Mouse (Mus musculus): Measurements from ENCODE around the gene Mast1. TPM values are rescaled to one million over a fixed set of nuclear protein-coding genes. Genes with fewer than 3 reads are reported as not detected.
A peak's percentile ranks its signal among the peaks of the same experiment; 100 is the strongest.

The Mast1 gene
- polyA plus RNA-seq, 1 experiment from 2014 or later: 65.8 TPM

DNA sequence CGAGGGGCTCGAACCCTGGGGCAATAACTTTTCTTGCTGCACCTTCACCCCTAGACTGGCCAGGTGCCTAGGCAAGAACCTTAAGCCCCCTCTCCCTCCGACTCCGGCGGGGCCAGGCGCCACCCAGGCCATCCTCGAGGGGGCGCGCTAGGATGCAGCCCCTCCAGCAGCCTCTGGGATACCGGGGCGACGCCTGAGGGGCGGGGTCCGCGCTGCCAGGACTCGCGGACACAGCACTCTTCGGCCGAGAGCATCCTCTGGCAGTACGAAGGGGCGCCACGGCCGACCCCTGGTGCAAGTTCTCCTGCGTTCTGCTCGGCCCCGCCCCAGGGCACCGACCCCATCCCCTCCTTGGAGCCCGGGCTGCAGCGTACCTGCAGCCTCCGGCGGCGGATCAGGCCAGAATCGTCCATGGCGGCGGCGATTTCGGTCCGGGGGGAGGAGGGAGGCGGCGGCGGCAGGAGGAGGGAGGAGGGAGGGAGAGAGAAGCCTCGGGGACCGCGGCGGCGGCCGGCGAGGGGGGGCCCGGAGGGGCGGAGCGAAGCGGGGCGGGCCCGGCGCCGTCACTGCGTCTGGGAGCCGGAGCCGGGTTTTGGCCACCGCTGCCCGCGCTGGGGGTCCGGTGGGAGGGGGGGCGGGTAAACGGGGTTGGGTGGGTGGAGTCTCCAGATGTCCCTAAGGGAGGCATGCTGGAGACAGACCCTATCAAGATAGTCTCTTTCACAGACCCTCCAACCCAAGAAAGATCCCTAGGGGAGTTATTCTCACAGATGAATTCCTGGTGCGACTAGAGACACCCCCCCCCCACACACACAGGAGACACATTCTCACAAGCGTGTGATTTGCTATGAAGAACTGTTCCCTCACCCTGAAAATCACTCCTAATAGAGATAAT is 8.7 kb upstream of the Mast1 start:
- H3K27ac ChIP-seq (ENCODE audit: low read length): peak overlapping the region; percentile 60
- peaks cover 35% of the 10 kb centered on the region for H3K27me3 ChIP-seq (replicated peaks; ENCODE audit: control insufficient read depth, insufficient read depth, low read length)
- peaks cover 26% of the 10 kb centered on the region for H3K4me1 ChIP-seq (replicated peaks; ENCODE audit: control insufficient read depth, insufficient read depth, low read length)
- no peaks in the 10 kb centered on the region for H3K36me3 ChIP-seq (ENCODE audit: control insufficient read depth, insufficient read depth)
- H3K9me3 ChIP-seq (ENCODE audit: control insufficient read depth, low read length): no peaks in the 10 kb centered on the region
- H3K9ac ChIP-seq (replicated peaks; ENCODE audit: low read depth, low read length): peak overlapping the region; percentile 83
- H3K4me3 ChIP-seq (replicated peaks; ENCODE audit: low read length): peak overlapping the region; percentile 83
- H3K4me2 ChIP-seq (ENCODE audit: low read length): peak overlapping the region; percentile 87
- 2% methylated on average over 46 of the region's 67 CpGs for WGBS
- peak; percentile 57 for ATAC-seq

DNA sequence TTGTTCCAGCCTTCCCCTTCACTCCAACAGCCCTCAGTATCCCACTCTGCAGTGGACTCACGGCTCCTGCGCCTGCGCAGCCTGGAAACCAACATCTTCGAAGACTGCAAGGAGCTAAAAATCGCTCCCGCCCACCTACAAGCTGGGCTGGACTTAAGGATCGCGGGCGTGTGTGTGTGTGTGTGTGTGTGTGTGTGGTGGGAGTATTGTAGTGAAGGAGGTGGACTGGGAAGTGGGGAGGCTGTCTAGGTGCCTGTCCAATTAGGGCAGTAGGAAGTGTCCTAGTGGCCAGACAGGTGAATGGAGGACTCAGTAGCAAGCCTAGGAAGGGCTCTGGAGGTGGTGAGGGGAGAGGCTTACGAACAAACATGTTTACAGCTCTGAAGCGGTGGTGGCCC is 8.1 kb upstream of the Mast1 start:
- Histone ChIP-seq H3K9me3 (ENCODE audit: control insufficient read depth, low read length) (no peaks in the 10 kb centered on the region), H3K4me2 (ENCODE audit: low read length) (peak overlapping the region; percentile 87), H3K4me1 (replicated peaks; ENCODE audit: control insufficient read depth, insufficient read depth, low read length) (peaks cover 26% of the 10 kb centered on the region), H3K9ac (replicated peaks; ENCODE audit: low read depth, low read length) (peak overlapping the region; percentile 83), H3K36me3 (ENCODE audit: control insufficient read depth, insufficient read depth) (no peaks in the 10 kb centered on the region), H3K4me3 (replicated peaks; ENCODE audit: low read length) (peak overlapping the region; percentile 83), H3K27me3 (replicated peaks; ENCODE audit: control insufficient read depth, insufficient read depth, low read length) (peaks cover 30% of the 10 kb centered on the region), H3K27ac (ENCODE audit: low read length) (no peak overlapping the region)
- peak; percentile 51 for ATAC-seq
- WGBS: under 1% methylated on average over 11 of the region's 11 CpGs

DNA sequence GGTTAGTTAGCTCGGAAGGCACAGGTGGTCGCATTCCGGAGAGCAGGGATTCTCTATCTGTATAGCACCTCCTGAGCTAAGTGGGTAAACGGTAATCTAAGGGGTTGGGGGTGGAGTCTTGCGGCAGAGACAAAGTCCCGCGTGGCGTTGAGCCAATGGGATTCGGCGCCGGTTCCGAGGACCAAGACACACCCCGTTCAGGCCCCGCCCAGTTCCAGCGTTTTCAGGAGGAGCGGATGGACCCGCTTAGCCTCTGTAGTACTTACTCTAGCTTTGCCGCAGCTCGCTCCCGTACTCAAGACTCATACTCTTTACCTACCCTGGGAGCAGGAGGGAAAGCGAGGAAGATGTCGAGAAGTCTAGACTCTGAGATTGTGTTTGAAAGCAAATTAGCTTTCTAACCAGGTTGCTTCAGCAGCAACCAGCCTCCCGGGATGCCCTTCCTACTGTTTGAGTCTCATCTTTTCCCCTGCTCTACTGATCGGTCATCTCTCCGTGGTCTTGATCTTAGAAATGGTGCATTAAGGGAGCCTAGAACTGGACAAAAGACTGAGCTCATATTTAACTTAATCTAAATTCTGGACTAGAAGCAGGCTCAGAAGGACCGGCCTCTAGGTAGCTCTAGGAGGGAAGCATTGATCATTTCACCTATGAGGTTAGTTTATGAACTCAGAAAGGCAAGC is 7.5 kb upstream of the Mast1 start:
- H3K4me2 ChIP-seq (ENCODE audit: low read length): peak overlapping the region; percentile 87
- no peak overlapping the region for H3K9ac ChIP-seq (replicated peaks; ENCODE audit: low read depth, low read length)
- peaks cover 23% of the 10 kb centered on the region for H3K27me3 ChIP-seq (replicated peaks; ENCODE audit: control insufficient read depth, insufficient read depth, low read length)
- peak overlapping the region; percentile 83 for H3K4me3 ChIP-seq (replicated peaks; ENCODE audit: low read length)
- H3K27ac ChIP-seq (ENCODE audit: low read length): no peak overlapping the region
- peak; percentile 16; the same call in 1 of the 2 replicates for ATAC-seq
- no peaks in the 10 kb centered on the region for H3K9me3 ChIP-seq (ENCODE audit: control insufficient read depth, low read length)
- H3K4me1 ChIP-seq (replicated peaks; ENCODE audit: control insufficient read depth, insufficient read depth, low read length): peaks cover 26% of the 10 kb centered on the region
- WGBS: 1% methylated on average over 26 of the region's 26 CpGs
- no peaks in the 10 kb centered on the region for H3K36me3 ChIP-seq (ENCODE audit: control insufficient read depth, insufficient read depth)

DNA sequence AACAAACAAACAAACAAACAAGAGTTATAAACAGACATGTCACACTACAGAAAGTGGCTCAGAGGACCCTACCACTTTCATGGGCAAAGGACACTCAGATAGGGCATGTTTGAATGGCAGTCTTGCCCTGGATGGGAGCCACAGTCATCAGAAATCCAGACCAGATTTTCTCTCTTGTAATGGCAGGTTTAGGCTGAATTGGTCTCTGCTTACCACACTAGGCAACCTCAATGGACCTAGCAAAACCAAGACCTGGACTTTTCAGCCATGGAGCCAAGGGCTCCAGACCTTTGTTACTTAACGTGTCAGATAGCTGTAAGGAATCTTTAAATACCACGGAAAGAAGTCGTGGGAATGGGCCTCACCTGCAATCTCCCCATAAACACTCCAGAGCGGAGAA is 6.5 kb upstream of the Mast1 start:
- no peak overlapping the region for H3K27ac ChIP-seq (ENCODE audit: low read length)
- no peaks in the 10 kb centered on the region for H3K36me3 ChIP-seq (ENCODE audit: control insufficient read depth, insufficient read depth)
- no peak overlapping the region for H3K9ac ChIP-seq (replicated peaks; ENCODE audit: low read depth, low read length)
- ATAC-seq: no peak
- H3K4me1 ChIP-seq (replicated peaks; ENCODE audit: control insufficient read depth, insufficient read depth, low read length): peaks cover 26% of the 10 kb centered on the region
- H3K9me3 ChIP-seq (ENCODE audit: control insufficient read depth, low read length): no peaks in the 10 kb centered on the region
- no peak overlapping the region for H3K4me3 ChIP-seq (replicated peaks; ENCODE audit: low read length)
- 21% methylated on average over 4 of the region's 4 CpGs for WGBS
- no peak overlapping the region; the same call in 1 of the 2 replicates for H3K4me2 ChIP-seq (ENCODE audit: low read length)
- H3K27me3 ChIP-seq (replicated peaks; ENCODE audit: control insufficient read depth, insufficient read depth, low read length): peaks cover 23% of the 10 kb centered on the region

DNA sequence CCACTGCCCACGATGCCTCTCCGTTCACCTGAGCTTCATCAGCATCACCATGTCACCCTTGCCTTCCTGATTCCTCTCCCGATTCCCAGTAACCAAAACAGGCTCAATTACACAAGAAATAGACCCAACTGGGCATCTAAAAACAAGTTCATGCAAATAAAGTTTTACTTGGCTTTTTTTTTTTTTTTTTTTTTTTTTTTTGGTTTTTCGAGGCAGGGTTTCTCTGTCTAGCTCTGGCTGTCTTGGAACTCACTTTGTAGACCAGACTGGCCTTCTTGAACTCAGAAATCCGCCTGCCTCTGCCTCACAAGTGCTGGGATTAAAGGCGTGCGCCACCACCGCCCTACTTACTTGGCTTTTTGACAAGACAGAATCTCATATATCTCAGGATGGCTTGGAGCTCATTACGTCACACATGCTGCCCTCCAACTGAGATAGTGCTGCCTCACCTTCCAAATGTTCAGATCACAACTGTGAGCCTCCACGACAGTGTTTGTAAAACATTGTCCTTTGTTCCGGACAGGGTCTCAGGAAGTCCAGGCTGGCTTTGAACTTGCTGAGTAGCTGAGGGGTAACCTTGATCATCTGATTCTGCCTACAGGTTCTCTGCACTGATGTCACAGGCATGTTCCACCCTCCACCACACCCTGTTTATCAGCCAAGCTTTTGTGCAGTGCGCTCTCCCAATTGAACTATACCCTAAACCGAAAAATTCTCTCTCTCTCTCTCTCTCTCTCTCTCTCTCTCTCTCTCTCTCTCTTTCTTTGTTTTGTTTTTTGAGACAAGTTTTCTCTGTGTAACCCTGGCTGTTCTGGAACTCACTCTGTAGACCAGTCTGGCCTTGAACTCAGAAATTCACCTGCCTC is 694 bp upstream of the Mast1 start:
- no peak for ATAC-seq
- Histone ChIP-seq H3K4me2 (ENCODE audit: low read length) (peak overlapping the region; percentile 85), H3K9me3 (ENCODE audit: control insufficient read depth, low read length) (no peaks in the 10 kb centered on the region), H3K4me1 (replicated peaks; ENCODE audit: control insufficient read depth, insufficient read depth, low read length) (peaks cover 31% of the 10 kb centered on the region), H3K4me3 (replicated peaks; ENCODE audit: low read length) (peak overlapping the region; percentile 83), H3K9ac (replicated peaks; ENCODE audit: low read depth, low read length) (peak overlapping the region; percentile 35; the same call in 1 of the 2 replicates), H3K27ac (ENCODE audit: low read length) (0 out of 2 replicates have a peak overlapping the region, but pooled peaks have one; percentile 30), H3K36me3 (ENCODE audit: control insufficient read depth, insufficient read depth) (no peaks in the 10 kb centered on the region), H3K27me3 (replicated peaks; ENCODE audit: control insufficient read depth, insufficient read depth, low read length) (no peaks in the 10 kb centered on the region)
- 62% methylated on average over 13 of the region's 13 CpGs for WGBS

GRCm38 (mm10) chr8:84936041-84936961 is 858 bp downstream of the Mast1 start:
- ATAC-seq: peak; percentile 44
- 11% methylated on average over 23 of the region's 23 CpGs for WGBS
- Histone ChIP-seq H3K36me3 (ENCODE audit: control insufficient read depth, insufficient read depth) (no peaks in the 10 kb centered on the region), H3K9me3 (ENCODE audit: control insufficient read depth, low read length) (no peaks in the 10 kb centered on the region), H3K4me2 (ENCODE audit: low read length) (peak overlapping the region; percentile 85), H3K4me3 (replicated peaks; ENCODE audit: low read length) (peak overlapping the region; percentile 83), H3K9ac (replicated peaks; ENCODE audit: low read depth, low read length) (peak overlapping the region; percentile 93), H3K27ac (ENCODE audit: low read length) (peak overlapping the region; percentile 87), H3K4me1 (replicated peaks; ENCODE audit: control insufficient read depth, insufficient read depth, low read length) (peaks cover 31% of the 10 kb centered on the region), H3K27me3 (replicated peaks; ENCODE audit: control insufficient read depth, insufficient read depth, low read length) (no peaks in the 10 kb centered on the region)

DNA sequence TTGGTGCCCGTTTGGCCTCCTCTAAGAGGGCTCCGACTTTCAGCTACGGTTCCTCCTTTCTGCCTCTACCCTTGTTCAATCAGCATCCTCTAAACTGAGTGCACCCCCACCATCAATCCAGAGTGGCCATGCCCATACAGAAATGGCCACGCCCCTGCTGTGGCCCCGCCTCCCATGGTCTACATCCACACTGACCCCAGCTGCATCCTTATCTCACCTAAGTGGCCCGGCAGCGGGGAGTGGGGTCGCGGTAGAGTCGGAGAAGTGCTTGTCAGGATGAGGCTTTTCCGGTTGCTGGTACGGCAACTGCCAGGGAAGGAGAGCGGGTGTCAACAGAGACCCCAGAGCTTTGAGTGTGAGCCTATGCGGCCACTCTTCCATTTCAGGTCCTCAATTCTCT is 1.7 kb downstream of the Mast1 start:
- Histone ChIP-seq H3K27me3 (replicated peaks; ENCODE audit: control insufficient read depth, insufficient read depth, low read length) (no peaks in the 10 kb centered on the region), H3K27ac (ENCODE audit: low read length) (peak overlapping the region; percentile 24; the same call in 1 of the 2 replicates), H3K36me3 (ENCODE audit: control insufficient read depth, insufficient read depth) (no peaks in the 10 kb centered on the region), H3K9ac (replicated peaks; ENCODE audit: low read depth, low read length) (peak overlapping the region; percentile 93), H3K9me3 (ENCODE audit: control insufficient read depth, low read length) (no peaks in the 10 kb centered on the region), H3K4me2 (ENCODE audit: low read length) (peak overlapping the region; percentile 85), H3K4me1 (replicated peaks; ENCODE audit: control insufficient read depth, insufficient read depth, low read length) (peaks cover 31% of the 10 kb centered on the region), H3K4me3 (replicated peaks; ENCODE audit: low read length) (peak overlapping the region; percentile 83)
- 14% methylated on average over 14 of the region's 14 CpGs for WGBS
- ATAC-seq: no peak

DNA sequence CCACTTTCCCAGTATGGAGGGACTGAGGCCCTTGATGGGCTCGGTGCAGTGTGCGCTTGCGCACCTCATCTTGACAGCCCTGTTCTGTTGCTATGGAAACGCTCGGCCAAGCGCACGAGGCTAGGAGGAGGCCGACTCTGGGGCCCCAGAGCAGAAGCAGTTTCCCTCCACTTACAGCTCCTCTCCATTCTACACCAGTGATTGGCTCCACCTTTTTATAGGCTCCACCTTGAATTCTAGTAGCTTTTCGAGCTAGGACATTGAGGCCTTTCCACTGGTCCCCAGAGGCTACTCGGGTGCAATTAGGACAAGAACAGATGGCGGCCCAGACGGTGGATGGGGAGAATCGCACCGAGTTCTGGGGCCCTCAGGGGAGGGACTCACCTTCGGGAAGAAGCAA is 2.3 kb downstream of the Mast1 start:
- H3K4me2 ChIP-seq (ENCODE audit: low read length): peak overlapping the region; percentile 85
- peak overlapping the region; percentile 93; the same call in 1 of the 2 replicates for H3K9ac ChIP-seq (replicated peaks; ENCODE audit: low read depth, low read length)
- peak; percentile 58 for ATAC-seq
- WGBS: under 1% methylated on average over 15 of the region's 15 CpGs
- no peaks in the 10 kb centered on the region for H3K27me3 ChIP-seq (replicated peaks; ENCODE audit: control insufficient read depth, insufficient read depth, low read length)
- H3K4me1 ChIP-seq (replicated peaks; ENCODE audit: control insufficient read depth, insufficient read depth, low read length): peaks cover 31% of the 10 kb centered on the region
- no peaks in the 10 kb centered on the region for H3K36me3 ChIP-seq (ENCODE audit: control insufficient read depth, insufficient read depth)
- peak overlapping the region; percentile 83 for H3K4me3 ChIP-seq (replicated peaks; ENCODE audit: low read length)
- no peak overlapping the region for H3K27ac ChIP-seq (ENCODE audit: low read length)
- H3K9me3 ChIP-seq (ENCODE audit: control insufficient read depth, low read length): no peaks in the 10 kb centered on the region

Measured in forebrain, embryonic 16.5 days (tissue).